Mouse (Mus musculus) B cell, adult 67 days (primary cell): Measurements from ENCODE around the gene Nop10. TPM values are rescaled to one million over a fixed set of nuclear protein-coding genes. Genes with fewer than 3 reads are reported as not detected.

Experiments
- total RNA-seq, 2 experiments: library from RNA; stranded (reverse); gene quantifications; 4 replicates each; pipeline ENCODE4 v1.2.4; 2023

Gene Nop10
- 10 to 100 TPM; 72.2 to 76.9 TPM for total RNA-seq

GRCm38 (mm10) chr2:112261748-112262653, at the start of gene Nop10:
TSS of gene Nop10 (plus strand) at chr2:112261926.

GRCm38 (mm10) chr2:112239212-112239934, 22.4 kb upstream of the Nop10 start, which contains the start of gene Lpcat4:
TSS of gene Lpcat4 (plus strand) at chr2:112239468.

GRCm38 (mm10) chr2:112259241-112259962, 2.3 kb upstream of the Nop10 start, which contains the start of gene Nutm1:
TSS of gene Nutm1 (minus strand) at chr2:112259291.

GRCm38 (mm10) chr2:112265448-112266241, 3.9 kb downstream of the Nop10 start, which contains the start of gene Slc12a6:
TSS of gene Slc12a6 (plus strand) at chr2:112265825.

GRCm38 (mm10) chr2:112266242-112266592, 4.5 kb downstream of the Nop10 start, which contains the start of gene Gm21985:
TSS of gene Gm21985 (plus strand) at chr2:112266314.

Other genes with a start within 250 kb of the Nop10 start
- gene Olfr1310, start 249.2 kb upstream of the Nop10 start, total RNA-seq: not detected
- not detected for gene Olfr1311, start 237.5 kb upstream of the Nop10 start, total RNA-seq
- not detected for gene Olfr1312, start 211.7 kb upstream of the Nop10 start, total RNA-seq
- gene Olfr1313, start 184.1 kb upstream of the Nop10 start, total RNA-seq: not detected
- gene Olfr1314, start 165.1 kb upstream of the Nop10 start, total RNA-seq: not detected
- not detected for gene Olfr1315-ps1, start 146.5 kb upstream of the Nop10 start, total RNA-seq
- gene Olfr1316, start 126.9 kb upstream of the Nop10 start, total RNA-seq: not detected
- not detected for gene Olfr1317, start 121.6 kb upstream of the Nop10 start, total RNA-seq
- gene Olfr1318, start 107.7 kb upstream of the Nop10 start, total RNA-seq: not detected
- 10 to 100 TPM in 1 of 2 experiments, 1 to 10 TPM in 1; 9.5 to 10.7 TPM for gene Lpcat4, start 22.5 kb upstream of the Nop10 start, total RNA-seq
- gene Nutm1, start 2.6 kb upstream of the Nop10 start, total RNA-seq: not detected
- 100 to 1,000 TPM; 358 to 399 TPM for gene Slc12a6, start 3.9 kb downstream of the Nop10 start, total RNA-seq
- under 1 TPM; 0.32 to 0.36 TPM for gene Gm21985, start 4.4 kb downstream of the Nop10 start, total RNA-seq
- gene Emc4, start 106.1 kb downstream of the Nop10 start, total RNA-seq: 10 to 100 TPM; 29.0 to 29.5 TPM
- 10 to 100 TPM; 11.8 to 13.6 TPM for gene Katnbl1, start 117.3 kb downstream of the Nop10 start, total RNA-seq
- gene Emc7, start 193.1 kb downstream of the Nop10 start, total RNA-seq: 10 to 100 TPM in 1 of 2 experiments, 1 to 10 TPM in 1; 9.3 to 11.1 TPM
- gene Chrm5, start 218.8 kb downstream of the Nop10 start, total RNA-seq: not detected
- 10 to 100 TPM; 14.3 to 14.4 TPM for gene Aven, start 231.0 kb downstream of the Nop10 start, total RNA-seq